Mouse (Mus musculus) E14TG2a.4 (cell line): ENCODE data around the gene Pakap.

Experiments used
- CTCF ChIP-seq: conservative IDR thresholded peaks from 2 replicates; pipeline ENCODE4 v1.5.1; 2014; ENCODE audit warnings: low read length
- NANOG ChIP-seq: IDR thresholded peaks from 2 replicates; pipeline ENCODE4 v1.6.1; 2014; ENCODE audit warnings: borderline replicate concordance, low read length, mixed read lengths
- POU5F1 ChIP-seq: IDR thresholded peaks from 2 replicates; pipeline ENCODE4 v1.6.1; 2014; ENCODE audit warnings: low read length, borderline replicate concordance

GRCm38 (mm10) chr4:57861166-57861565, 293.2 kb downstream of the Pakap start:
- no peak for TF ChIP-seq CTCF
- no peak for TF ChIP-seq POU5F1
- TF ChIP-seq NANOG = no peak
